Mouse (Mus musculus) skeletal muscle tissue, adult 2 months (tissue): ENCODE results near the gene Atf4.

Experiments used
- DNase-seq: peaks from one replicate; pipeline ENCODE4 v3.0.0-alpha.2; 2012; ENCODE audit warnings: low read depth, low spot score

Atf4 gene

DNA sequence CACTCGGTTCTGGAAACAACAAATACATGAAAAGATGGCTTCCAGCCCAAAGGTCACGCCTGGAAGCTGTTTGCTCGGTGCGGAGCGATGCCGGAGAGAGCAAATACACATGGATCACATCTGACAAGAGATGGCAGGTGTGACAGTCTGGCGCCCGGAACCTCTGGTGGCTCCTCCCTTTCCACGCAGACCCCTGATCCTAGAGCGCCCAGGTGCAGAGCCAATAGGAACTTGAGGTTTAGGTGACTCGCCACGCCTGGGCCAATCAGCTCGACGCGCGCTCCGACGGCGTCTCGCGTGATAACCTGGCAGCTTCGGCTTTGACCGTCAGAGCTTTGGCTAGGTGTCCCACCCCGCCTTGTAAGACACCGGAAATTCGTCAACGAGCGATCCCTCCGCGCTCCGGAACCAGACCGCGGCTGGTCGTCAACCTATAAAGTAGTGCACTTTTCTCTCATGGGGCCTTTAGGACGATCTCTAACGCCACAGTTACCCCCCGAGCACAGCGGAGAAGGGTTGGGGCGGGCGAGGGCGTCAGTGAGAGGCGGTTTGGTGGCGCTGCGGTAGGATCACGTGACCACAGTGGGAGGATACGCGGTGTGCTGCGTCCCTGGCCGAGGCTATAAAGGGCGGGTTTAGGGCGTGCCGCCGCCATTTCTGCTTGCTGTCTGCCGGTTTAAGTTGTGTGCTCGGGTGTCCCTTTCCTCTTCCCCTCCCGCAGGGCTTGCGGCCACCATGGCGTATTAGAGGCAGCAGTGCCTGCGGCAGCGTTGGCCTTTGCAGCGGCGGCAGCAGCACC, at the start of gene Atf4:
Atf4 (plus strand) TSS at position 338 of the 799 bp plus-strand sequence.
- peak; percentile 100 for DNase-seq

GRCm38 (mm10) chr15:80206057-80206565, 48.9 kb upstream of the Atf4 start:
- DNase-seq = no peak

- no peak for DNase-seq
Measured at GRCm38 (mm10) chr15:80208446-80208845, 46.5 kb upstream of the Atf4 start.

DNA sequence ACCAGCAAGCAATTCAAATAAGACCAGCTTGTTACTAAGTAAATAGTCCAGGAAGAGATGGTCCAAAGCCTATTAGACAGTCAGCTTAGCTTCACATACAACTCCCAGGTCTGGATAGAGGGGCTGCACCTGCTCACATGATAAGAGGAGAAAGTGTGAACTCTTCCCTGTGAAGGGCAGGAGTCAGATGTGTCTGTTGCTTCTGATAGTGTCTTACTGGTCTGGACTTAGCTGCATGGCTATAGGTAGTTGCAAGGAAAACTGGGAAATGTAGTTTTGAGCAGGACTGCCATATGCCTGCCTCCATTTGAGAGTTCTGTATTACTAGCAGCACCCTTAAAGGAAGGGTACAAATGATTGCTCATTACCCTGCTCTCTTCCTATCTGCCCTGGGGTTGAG, 41.3 kb upstream of the Atf4 start:
- DNase-seq = no peak

DNA sequence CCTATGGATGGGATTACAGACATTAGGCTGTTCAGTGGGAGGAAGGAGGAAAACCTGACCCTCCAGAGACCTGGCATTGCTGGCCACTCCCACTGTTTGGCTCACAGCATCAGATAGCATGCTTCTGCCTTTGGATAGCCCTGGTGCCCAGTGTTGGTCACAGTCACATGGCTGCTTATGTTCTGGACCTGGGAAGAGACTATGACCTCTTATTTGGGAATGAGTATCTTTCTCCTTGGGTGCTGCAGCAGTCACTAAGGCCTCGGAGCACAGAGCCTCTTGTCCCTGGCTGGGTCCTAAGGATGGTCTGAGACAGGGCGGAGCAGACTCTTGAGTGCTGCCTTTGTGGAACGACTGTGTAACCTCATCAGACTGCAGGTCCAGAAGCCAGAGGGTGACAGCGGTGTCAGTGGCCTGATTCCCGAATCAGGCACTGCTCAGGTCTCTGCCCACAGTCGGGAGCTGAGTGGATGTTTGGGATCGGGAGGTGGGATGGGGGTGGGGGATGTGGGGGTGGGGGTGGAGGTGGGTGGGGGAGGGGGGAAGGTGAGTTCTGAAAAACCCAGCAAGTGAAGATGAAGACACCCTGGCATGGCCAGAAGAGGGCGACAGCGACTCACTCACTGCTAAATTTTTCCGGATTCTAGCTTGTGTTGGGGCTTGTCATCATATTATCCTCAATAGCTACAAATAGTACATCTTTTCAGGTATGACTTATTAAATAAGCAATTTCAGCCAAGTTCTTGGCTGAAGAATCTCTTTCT, 39.1 kb upstream of the Atf4 start:
- DNase-seq = no peak

GRCm38 (mm10) chr15:80216480-80216820, 38.5 kb upstream of the Atf4 start:
- DNase-seq = no peak

- DNase-seq = no peak
Measured at GRCm38 (mm10) chr15:80217476-80217875, 37.5 kb upstream of the Atf4 start.

DNA sequence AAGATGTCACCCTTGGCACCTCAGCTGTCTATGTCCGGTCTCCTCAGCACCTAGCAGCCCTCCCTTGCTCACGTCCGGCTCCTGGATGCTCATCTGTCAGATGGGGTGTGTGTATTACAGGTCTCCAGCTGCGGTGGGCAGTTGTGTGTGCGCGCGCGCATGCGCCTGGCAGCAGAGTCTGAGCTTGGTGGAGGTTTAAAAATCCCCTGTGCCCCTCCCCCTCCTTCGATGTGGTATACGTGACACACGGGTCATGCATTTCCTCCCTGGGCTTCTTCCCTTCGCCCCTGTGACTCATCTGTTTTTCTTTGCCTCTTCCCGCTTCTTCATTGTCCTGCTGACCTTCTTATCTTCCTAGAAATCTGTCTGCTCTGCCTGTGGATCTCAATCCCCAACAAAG, 35.8 kb upstream of the Atf4 start:
- DNase-seq = peak; percentile 20

GRCm38 (mm10) chr15:80219705-80220657, 35.0 kb upstream of the Atf4 start:
- DNase-seq = no peak

- DNase-seq = no peak
Measured at GRCm38 (mm10) chr15:80221031-80221430, 34.0 kb upstream of the Atf4 start.

DNA sequence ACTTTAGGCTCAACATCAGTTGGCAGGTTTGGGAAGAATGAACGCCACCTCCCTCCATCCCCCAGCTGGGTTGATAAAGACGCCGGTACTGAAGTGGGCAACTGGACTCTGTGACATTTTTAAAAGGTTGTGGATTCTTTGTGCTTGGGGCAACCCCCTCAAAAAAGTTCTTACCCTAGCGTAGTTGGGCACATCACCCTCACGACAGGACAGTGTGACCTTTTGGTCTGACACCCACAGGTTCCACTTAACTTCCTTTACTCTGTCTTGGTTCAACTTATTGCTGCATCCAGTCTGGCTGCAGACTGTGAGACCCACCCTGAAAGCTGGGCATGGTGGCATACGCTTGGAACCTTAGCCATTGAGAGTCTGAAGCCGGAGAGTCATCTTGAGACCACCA, 31.2 kb upstream of the Atf4 start:
- no peak for DNase-seq

GRCm38 (mm10) chr15:80225208-80225607, 29.8 kb upstream of the Atf4 start:
- DNase-seq = peak; percentile 35

DNA sequence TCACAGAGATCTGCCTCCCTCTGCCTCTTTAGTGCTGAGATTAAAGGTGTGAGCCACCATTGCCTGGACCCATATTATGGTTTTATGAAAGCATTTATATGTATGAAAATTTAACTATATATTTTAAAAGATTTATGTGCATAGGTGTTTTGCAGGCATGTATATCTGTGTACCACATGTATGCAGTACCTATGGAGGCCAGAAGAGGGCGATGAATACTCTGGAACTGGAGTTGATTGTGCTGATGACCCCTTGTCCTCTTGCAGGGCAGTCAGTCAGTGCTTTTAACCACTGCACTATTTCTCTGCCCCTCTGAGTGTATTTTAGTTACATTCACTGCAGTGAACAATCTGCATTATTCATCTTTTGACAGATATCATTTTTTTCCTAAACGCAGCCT, 29.2 kb upstream of the Atf4 start:
- no peak for DNase-seq

DNA sequence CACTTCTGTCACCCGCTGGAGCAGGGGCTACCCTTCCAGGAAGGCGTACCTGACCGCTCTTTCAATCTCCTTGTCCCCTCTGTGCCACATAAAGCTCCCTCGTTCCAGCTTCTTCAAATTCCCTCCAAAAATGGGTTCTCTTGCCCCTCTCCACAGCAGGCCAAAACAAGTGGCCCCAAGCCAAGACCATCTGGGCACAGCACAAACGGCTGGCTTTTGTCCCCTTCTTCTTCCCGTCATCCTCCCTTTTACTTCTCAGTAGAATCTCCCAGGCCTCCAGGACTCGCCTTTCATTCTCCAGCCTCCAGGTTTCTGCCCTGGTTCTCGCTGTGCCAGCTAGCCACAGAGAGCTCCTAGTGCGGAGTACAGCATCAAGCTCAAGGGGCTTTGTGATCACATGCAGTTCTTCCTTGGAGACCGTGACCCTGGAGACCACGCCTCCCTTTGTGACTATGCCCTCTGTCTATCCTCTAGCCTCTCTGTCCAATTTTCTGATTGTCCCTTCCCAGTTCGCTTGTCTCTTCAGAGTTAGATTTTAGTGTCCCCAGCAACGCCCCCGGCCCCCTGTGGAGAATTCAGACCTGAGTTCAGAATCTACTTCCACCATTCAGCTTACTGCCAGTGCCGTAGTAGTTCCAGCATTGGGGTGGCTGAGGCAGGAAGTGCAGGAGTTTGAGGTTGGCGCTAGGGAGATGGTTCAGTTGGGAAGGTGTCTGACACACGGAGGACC, 26.7 kb upstream of the Atf4 start:
- no peak for DNase-seq

DNA sequence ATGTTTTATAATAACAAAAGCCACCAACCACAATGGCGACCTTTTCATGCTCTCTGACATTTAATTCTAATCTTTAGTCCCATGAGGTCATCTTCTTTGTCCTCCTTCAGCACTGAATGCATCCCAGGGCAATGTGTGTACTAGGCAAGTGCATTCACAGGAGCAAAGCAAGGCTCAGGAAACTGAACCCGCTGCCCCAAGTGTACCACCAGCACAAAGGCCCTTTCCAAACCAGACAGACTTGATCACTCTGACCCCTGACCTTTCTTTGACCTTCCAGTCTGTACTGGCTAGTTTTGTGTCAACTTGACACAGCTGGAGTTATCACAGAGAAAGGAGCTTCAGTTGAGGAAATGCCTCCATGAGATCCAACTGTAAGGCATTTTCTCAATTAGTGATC, 22.7 kb upstream of the Atf4 start:
- DNase-seq = no peak

DNA sequence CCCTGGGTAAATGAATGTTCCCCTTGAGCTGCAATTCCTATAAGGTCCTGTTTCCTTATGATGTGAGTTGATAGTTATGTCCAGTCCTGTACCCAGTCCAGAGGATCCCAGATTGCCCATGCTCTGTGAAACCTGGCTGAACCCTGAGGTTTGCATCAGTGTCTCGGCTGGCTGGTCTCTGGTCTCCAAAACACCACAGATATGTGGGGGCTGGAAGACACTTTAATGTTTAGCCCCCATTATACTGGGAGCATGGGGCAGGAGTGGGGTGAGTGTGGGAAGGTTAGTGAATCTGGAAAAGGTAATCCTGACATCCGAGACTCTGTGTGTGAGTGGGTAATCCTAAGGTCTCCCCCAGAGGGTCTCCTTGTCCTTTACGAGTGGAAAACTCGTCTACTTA, 21.9 kb upstream of the Atf4 start:
- DNase-seq = no peak

DNA sequence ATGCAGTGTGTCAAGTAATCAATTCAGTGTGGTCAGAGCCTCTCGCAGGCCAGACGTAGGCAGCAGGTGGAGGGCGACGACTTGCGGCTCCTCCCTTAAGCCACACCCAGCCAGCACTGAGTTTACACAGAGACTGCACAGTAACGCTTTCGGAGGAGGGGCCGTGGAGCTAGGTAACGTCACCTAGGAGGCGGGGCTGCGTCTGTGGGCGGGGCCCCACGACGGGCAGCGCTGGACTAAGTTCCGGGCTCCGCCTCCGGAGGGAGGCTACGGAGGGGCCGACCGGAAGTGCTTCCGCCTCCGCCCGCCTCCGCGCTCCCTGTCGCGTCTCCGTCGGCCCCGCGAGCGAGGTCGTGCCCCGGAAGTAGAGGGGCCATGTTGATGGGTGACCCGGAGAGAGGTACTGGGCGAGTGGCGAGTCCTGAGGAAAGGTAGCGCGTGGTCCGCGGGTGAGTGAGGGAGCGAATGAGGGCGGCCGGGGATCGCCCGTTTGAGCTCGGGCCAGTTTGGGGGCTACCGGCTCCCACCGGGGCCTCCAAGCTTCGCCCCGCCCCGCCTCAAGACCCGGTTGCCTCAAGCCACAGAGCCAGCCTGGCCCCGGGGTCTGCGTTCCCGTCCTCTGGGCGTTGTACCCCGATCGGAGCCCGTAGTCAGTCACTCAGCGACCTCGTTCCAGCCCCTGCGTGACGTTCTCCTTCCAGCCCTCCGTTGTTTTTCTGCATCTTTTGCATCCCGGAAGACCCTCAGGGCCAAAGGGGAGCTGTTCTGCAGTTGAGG, 21.1 kb upstream of the Atf4 start, which contains the start of gene Mief1:
Mief1 (plus strand) TSS at position 286 of the 777 bp plus-strand sequence.
- peak; percentile 96 for DNase-seq

GRCm38 (mm10) chr15:80235535-80235934, 19.4 kb upstream of the Atf4 start, which contains the start of gene AC140267.1:
Gene AC140267.1 (plus strand): TSS chr15:80235835.
- no peak for DNase-seq

GRCm38 (mm10) chr15:80248135-80248534, 6.8 kb upstream of the Atf4 start:
- DNase-seq = no peak

GRCm38 (mm10) chr15:80248596-80248995, 6.4 kb upstream of the Atf4 start:
- DNase-seq = no peak
